Mouse (Mus musculus): ENCODE measurements around the gene Ptpre.

- no peak for TF ChIP-seq CTCF (conservative IDR thresholded peaks at IDR 0.05; ENCODE audit: low read length)
- TF ChIP-seq POU5F1 (IDR thresholded peaks at IDR 0.05; ENCODE audit: borderline replicate concordance, low read length) = no peak
These were observed 123.0 kb downstream of the Ptpre start for GRCm38 (mm10) chr7:135660314-135660713.

Data from E14TG2a.4 (cell line).